Mouse (Mus musculus): ENCODE data around the gene Klhdc10.

DNA sequence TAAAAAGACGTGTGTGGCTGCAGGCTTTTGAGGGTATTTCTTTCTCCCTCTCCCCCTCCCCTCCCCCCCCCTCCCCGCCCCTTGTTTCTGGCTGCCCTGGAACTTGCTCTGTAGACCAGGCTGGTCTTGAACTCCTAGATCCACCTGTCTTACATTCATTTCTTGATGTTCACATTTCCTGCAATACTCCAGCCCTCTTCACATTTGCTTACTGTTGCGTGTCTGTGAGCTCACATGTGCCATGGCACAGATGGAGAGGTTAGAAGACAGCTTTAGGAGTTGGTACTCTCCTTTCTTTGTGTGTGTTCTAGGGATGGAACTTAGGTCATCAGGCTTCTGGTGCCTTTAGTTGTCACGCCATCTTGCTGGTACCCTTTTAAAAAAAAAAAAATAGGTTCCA lies 6.6 kb downstream of the Klhdc10 start:
- TF ChIP-seq CTCF (IDR thresholded peaks at IDR 0.05; ENCODE audit: borderline replicate concordance, insufficient read depth, low read depth, low read length) (no peak), POLR2A (IDR thresholded peaks at IDR 0.05; ENCODE audit: borderline replicate concordance, insufficient read depth, low read length) (no peak)

Data from cerebellum, adult 2 months (tissue).